Mouse (Mus musculus): ENCODE measurements around the gene Cbr2. TPM values are rescaled to one million over a fixed set of nuclear protein-coding genes. Genes with fewer than 3 reads are reported as not detected.
A peak's percentile ranks its signal among the peaks of the same experiment; 100 is the strongest.

The Cbr2 gene
- total RNA-seq, 4 experiments from 2014 or later: 6.1 to 30.8 (median 10.4) TPM

DNA sequence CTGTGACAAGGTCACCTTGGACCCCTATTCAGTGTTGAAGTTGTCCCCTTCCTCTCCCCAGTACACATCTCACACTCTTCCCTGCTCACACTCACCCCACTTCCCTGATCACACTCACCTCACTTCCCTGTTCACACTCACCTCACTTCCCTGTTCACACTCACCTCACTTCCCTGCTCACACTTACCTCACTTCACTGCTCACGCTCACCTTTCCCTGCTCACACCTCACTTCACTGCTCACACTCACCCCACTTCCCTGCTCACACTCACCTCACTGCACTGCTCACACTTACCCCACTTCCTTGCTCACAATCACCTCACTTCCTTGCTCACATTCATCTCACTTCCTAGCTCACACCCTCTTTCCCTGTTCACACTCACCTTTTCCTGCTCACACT is 519 bp downstream of the Cbr2 start:
- DNase-seq (ENCODE audit: low spot score in 2 of 2): no peak

DNA sequence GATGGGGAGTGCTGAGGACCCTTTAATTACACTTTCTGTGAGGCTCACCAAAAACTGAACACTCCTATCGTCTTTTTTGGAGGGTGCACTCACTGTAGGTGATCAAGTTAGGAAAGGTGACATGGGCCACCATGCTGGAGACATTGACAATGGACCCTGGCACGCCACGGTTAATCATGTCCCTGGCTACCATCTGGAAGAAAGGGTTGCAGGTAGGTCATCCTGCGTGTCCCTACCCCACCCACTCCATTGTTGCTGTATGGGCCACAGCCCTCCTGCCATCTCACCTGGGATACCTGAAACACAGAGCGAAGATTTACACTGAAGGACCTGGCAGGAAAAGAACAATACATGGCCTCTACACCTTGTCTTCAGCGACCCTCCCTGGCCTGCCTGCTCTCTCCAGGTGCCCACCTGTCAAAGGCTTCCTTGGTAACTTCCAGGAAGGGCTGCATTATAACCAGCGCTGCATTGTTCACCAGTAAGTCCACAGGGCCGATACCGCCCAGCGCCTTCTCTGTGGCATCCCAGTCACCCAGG is 1.5 kb downstream of the Cbr2 start:
- DNase-seq (ENCODE audit: low spot score in 2 of 2): peak in 1 of 2 experiments; percentile 1

DNA sequence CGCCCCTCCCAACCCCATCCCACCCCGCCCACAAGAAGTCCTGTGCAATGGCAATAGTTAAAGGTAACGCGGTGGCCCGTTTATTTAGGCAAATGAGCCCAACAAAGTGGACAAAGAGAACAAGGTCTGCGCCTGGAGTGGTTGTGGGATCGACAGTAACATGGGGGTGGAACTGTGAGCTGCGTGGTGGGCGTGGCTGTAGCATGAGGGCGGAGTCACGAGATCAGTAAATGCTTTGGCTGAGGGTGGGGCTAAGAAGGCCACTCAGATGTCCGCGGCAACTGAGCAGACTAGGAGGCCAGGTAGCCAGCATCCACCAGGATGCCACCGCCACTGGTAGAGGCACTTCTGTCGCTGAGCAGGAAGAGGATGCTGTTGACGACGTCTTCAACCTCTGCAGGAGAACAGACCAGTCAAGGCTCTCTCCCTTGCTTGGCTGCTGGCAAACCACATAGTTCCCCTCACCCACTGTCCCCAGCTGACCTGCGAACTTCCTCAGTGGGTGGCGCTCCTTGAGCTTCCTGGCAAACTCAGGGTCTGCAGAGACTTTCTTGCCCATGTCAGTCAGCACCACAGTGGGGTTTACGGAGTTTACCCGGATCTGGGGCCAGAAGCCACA is 2.4 kb downstream of the Cbr2 start:
- DNase-seq (ENCODE audit: low spot score in 2 of 2): peak in 1 of 2 experiments; percentile 14

DNA sequence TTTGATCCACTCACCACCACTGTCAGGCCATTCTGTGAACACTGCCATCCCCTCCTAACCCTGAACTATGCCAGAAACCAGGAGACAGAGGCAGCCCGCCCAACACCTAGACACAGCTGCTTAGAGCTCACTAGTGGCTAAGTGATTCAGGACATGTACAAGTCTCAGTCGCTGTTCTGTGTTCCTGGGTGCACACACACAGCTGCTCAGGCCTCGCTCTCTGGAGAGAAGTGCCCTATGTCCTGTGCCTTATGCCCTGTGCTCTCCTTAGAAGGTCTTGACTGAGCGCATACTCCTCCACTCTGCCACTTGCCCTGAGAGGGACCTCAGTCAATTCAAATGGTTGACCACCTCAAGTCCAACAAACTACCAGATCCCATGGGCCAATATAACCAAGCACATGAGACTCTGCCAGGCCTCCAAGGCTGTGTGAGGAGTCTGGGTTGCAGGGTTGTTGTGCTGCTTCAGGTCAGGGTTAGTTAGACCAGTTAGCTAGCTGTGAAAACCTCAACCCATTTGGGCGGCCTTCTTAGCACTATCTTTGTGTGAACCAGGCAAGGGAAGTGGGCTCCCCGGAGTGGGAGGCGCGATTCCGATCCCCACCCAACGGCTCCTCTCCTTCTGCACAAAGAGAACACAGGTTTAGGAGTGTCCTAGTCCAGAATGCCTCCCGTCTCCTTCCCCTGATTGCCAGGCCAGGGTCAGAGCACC is 3.2 kb downstream of the Cbr2 start:
- no peak for DNase-seq (ENCODE audit: low spot score in 2 of 2)

DNA sequence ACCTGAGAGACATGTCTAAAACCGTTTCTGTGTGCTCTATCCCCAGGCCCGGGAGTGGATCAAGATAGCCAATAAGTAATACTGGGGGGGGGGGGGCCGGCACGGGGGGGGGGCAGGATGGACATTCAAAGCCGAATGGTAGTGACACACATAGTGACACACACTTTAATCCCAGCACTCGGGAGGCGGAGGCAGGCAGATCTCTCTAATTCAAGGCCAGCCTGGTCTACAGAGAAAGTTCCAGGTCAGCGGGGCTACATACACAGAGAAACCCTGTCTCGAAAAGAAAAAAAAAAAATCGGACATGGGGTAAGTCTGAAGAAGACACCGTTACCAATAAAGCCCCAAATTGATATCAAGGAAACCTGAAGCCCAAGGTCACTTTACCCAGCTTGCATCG is 4.3 kb downstream of the Cbr2 start:
- no peak for DNase-seq (ENCODE audit: low spot score in 2 of 2)

DNA sequence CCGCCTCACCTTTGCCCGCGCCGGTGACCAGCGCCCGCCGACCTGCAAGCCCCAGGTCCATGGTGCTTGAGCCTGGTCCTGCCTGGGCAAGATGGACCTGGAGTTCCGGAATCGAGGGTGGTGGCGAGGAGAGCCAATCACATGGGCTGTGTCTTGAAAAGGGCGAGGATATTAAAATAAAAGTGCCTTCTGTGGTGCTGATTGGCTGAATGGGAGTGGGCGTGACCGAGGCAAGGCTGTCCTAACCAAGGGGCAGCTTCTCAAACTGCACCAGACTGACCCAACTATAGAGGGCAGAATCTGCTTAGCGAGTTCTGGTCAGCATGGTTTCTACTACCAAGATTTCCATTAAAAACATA is 4.8 kb downstream of the Cbr2 start, which contains the start of gene Dcxr:
TSS of gene Dcxr (minus strand) at position 113 of the 359 bp plus-strand sequence.
- DNase-seq (ENCODE audit: low spot score in 2 of 2): peak; percentile 87

DNA sequence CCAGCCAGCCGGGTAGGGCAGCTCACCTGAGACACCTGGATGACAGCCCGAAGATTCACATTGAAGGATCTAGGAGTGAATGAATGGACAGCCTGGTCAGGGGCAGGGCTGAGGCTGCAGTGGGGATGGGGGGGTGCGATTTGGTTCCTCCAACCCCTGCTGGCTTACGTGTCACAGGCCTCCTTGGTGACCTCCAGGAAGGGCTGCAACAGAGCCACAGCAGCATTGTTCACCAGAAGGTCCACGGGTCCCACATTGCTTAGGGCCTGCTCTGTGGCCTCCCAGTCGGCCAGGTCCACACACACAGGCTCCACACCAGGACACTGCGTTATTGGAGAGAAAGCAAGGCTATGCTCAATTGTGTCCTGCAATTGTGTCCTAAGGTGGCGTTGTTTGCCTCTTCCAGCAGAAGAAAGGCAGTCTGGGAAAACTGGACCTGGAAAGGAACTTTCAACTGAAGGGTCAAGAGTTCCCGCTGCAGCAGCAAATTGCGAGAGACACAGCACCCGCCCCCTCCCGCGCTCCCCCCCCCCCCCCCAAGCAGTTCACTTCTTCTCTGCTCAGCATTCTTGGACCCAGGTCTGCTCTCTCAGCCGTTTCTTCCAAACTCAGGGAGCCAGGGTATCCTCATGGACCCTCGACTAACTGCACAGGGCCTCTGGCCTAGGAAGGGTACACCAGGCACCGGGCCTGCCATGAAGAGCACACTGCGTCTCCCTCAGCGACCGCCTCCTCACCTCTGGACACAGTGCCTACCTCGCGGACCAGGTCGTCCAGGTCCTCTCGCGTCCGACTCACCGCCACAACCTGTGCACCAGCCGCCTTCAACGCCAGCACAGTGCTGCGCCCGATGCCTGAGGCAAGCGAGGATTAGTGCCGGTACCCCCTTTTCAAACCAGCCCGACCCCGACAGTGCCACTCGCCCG is 5.4 kb downstream of the Cbr2 start:
- no peak for DNase-seq (ENCODE audit: low spot score in 2 of 2)

DNA sequence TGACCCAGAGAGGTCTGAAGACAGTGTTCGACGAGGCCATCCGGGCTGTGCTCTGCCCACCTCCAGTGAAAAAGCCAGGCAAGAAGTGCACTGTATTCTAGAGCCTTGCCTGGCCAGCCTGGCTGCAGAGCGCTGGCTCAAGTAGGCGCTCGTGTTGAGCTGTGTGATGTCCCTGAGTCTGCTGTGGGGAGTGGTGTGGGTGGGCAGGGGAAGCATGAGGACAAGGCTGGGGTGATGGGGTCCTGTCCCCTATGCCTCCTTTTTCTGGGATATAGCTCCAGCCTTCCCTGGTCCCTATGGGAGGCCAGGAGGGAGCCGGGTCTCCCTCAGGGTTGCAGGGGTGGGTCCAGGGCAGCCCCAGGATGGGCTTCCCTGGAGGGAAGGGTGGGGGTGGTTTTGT is 8.4 kb downstream of the Cbr2 start:
- DNase-seq (ENCODE audit: low spot score in 2 of 2): no peak

DNA sequence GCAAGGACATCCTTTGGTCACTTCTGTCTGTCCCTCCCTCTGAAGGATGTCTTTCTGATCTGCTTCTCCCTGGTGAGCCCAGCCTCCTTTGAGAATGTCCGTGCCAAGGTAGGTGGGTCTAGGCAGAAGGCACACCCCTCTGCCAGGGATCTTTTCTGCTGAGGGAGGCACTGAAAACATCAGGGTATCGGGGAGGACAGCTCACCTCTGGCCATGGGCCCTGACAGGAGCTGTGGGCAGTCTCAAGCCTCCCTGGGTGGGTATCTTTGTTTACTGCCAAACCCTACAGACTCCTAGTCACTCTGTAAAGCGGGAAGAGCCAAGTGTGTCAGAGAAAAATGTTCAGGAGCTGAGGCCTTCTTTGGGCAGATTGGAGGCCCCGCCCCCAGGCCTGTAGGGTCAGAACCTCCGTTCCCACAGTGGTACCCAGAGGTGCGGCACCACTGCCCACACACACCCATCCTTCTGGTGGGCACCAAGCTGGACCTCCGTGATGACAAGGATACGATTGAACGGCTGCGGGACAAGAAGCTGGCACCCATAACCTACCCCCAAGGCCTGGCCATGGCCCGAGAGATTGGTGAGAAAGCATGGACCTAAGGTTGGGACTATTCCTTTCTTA is 9.0 kb downstream of the Cbr2 start:
- no peak for DNase-seq (ENCODE audit: low spot score in 2 of 2)

DNA sequence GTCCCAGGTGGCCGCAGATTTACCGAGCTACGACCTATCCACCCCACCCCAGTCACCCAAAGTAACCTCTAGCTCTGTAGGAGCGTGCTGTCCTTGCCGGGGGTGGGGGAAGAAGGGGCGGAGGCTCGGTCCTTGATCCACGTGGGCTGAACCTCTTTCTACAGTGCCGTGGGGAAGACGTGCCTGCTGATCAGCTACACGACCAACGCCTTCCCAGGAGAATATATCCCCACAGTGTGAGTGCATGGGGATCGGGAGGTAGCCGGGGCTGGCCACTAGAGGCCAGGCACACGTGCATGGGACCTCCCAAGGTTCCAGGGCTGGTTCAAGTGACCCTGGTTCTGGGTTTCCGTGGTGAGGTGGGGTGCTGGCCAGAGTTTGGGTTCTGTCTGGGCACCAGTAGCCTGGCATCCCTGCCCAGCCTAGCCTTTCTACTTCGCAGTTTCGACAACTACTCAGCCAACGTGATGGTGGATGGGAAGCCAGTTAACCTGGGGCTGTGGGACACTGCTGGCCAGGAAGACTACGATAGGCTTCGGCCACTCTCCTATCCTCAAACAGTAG is 9.8 kb downstream of the Cbr2 start:
- no peak for DNase-seq (ENCODE audit: low spot score in 2 of 2)

DNA sequence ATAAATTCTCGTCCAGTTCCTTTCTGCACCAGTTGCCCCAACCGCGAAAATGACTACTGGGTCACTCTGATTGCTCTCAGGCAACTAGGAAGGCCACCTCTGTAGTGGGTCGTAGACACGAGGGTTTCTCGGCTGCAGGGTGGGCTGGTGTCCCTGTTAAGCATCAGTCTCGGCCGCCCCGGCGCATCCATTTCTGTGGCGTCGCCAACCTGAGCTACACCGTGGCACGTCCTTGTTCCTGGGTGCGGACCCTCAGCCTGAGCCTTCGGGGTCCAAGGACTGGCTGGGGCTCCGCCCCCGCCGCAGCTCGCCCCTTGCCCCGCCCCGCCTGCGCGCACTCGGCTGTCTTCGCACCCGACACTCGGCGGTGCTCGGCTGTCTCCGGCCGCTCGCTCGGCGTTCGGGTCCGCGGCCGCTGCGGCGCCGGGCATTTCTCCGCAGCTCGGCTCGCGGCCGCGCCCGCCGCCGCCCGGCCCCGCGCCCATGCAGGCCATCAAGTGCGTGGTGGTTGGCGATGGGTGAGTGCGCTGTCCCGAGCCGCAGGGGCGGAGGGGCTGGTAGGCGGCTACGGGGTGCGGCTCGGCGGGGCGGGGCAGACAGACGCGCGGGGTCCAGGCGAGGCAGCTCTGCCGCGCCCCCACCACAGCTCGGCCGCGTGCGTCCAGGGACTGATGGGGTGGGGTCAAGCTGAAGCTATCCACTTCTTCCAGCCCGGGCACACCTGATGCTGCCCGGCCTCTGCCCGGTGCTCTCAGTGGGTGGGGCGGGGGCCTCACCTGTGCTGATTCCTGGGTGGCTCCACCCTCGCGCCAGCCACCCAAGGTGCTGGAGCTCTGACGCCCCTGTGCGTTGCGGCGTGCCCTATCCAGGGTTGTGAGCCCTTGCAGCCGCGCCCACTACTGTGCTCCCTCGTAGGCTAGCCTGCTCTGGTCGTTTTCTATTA is 10.5 kb downstream of the Cbr2 start, which contains the start of gene Rac3:
TSS of gene Rac3 (plus strand) at position 347 of the 943 bp plus-strand sequence.
- no peak for DNase-seq (ENCODE audit: low spot score in 2 of 2)

DNA sequence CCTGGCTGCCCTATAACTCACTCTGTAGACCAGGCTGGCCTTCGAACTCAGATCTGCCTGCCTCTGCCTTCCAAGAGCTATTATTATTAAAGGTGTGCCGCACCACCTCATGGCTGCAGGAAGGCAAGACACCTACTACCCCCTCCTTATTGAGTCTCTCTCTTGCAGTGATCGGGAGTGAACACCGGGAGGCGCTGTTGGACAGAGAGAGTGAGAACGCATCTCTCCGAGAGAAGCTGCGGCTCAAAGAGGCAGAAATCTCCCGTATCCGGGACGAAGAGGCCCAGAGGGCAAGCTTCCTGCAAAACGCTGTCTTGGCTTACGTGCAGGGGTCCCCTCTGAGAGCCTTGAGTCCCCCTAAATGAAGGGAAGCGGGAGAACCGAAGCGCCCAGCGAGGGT is 11.5 kb downstream of the Cbr2 start:
- peak; percentile 76 to 77 for DNase-seq (ENCODE audit: low spot score in 2 of 2)

DNA sequence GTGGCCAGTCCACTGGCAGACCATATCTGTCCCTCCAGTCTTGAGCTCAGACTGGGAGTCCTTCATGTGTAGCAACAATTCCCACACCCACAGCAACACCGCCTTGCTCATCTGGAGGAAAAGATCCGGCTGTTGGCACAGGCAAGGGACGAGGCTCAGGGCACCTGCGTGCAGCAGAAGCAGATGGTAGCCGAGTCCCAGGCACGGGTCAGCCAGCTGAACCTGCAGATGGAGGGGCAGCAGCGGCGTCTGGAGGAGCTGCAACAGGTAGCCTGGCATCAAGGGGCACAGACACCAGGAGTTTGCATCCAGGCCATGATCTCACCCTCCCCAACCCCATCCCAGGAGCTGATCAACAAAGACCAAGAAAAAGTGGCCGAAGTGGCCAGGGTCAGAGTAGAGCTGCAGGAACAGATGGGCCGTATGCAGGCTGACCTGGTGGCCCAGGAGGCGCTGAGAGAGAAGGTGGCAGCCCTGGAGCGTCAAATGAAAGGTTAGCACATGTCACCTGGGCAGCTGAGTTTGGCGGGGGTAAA is 12.0 kb downstream of the Cbr2 start:
- DNase-seq (ENCODE audit: low spot score in 2 of 2): no peak

DNA sequence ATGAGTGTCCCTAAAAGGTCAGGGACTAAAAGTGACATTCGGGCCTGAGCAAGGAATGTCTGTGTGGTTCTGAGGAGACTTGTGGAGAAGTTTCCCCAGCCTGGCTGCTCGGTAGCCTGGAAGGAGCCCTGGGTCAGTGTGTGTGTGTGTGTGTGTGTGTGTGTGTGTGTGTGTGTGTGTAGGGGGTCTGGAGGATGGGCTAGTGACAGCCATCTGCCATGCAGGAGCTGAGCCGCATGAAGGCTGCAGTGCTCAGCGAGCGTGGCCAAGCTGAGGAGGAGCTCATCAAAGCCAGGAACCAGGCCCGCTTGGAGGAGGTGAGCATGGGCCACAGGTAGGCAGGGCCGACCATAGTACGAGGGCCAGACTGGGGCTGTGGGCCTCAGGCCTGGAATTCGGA is 12.7 kb downstream of the Cbr2 start:
- no peak for DNase-seq (ENCODE audit: low spot score in 2 of 2)

DNA sequence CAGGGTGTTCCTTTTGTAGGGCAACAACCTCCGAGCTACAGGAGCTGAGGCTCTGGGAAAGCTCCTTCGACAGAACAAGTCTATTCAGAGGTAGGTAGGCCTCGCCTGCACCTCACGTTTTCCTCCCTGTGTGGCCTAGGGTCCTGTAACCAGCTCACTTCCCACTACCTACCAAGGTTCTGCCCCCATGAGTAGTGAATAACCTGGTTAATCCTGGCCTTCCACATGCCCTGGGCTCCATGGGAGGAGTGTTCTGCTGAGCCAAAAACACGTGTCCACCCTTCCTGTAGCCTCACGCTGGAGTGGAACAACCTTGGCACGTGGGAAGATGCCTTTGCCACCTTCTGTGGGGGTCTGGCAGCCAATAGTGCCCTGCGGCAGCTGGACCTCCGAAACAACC is 16.8 kb downstream of the Cbr2 start:
- no peak for DNase-seq (ENCODE audit: low spot score in 2 of 2)

DNA sequence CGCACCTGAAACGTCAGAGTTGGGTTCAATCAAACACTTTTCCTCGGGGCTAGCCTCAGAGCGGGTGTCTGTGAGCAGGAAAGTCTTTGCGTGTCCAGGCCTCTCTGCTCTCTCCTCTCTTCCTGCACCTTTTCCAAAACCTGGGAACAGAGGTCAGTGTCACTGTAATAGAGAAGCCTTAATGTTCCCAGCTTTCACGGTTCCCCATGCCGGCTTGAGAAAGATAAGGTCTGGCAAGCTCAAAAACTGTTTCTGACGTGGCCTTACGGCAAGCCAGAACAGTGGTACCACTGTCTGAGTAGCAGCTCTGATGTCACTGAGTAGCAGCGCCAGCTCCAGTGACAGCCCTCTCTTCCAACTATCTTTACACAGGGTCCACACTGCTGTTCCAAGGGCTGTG is 17.4 kb downstream of the Cbr2 start:
- DNase-seq (ENCODE audit: low spot score in 2 of 2): no peak

DNA sequence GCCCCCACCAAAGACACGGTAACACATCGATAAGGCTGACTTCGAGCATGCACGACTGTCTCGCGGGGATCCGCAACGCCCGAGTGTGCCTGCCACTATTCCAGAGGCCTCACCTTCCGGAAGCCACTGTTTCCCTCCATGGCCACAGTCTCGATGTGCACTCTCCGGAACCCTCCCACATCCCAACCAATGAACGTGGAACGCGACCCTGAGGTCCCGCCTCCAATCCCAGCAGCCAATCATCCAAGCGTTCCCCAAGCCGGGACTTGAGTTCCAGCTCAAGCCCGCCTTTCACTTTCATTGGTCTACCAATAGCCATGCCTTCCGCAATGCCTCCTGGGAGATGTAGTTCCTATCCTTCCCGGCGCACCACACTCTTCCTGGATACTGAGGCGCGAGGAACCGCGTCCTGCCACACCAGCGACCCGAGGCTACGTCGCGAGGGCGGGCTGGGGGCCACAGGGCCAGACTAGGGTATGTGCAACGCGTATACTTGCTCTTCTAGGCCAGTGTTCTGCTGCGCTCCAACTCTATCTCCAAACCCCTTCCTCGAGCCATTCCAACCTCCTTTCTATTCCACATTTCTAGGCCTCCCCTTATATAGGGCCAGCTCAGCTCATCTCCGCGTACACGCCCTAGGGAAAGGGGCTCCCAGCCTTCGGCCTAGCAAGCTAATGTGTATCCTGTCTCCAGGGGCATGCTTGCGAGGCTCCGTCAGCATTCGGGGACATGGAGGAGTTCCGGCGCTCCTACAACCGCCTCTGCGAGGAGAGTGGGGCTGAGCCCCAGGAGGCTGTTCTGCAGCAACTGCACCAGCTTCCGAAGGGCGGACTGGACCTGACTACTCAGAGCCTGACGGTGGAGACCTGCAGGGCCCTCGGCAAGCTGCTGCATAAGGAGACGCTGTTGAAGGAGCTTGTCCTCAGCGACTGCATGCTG is 18.1 kb downstream of the Cbr2 start, which contains the start of the genes Cenpx and Lrrc45:
TSS of gene Cenpx (minus strand) at position 159 of the 939 bp plus-strand sequence.
TSS of gene Lrrc45 (plus strand) at position 346 of the 939 bp plus-strand sequence.
- peak; percentile 95 to 96 for DNase-seq (ENCODE audit: low spot score in 2 of 2)

Data from gastrocnemius, adult 8-10 months (tissue).